Mouse (Mus musculus): ENCODE measurements at regions not wholly inside any gene's neighbourhood (a gene's known extent, or its start where the extent isn't known, plus 50 kb on each side); places are given as distances from the start of the nearest gene placed in this dataset.

DNA sequence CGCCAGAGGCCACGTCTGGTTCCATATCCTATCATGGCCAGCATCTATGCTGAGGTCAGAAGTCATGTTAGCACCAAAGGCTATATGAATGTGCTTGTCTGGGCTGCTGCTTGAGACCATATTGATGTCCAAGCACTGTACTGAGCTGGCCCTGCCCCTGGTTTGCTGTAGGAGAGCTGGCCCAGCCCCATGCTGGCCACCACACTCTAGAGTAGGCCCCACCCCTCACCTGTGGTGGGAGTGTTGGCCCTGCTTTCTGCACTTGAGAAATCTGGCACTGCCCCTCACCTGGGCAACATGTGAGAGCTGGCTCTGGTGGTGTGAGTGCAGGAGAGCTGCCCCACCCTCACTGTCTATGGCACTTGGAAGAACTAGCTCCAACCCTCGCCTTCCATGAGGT lies 210.0 kb downstream of the Lmo4 start:
- H3K4me1 ChIP-seq: no peaks in the 10 kb centered on the region
- no peak overlapping the region for H3K9ac ChIP-seq
- 80% methylated on average over 3 of the region's 3 CpGs for WGBS
- H3K27ac ChIP-seq: no peak overlapping the region
- no peaks in the 10 kb centered on the region for H3K27me3 ChIP-seq
- no peaks in the 10 kb centered on the region for H3K36me3 ChIP-seq
- no peak overlapping the region for H3K4me3 ChIP-seq
- H3K9me3 ChIP-seq: no peaks in the 10 kb centered on the region
- no peak overlapping the region for H3K4me2 ChIP-seq
- peak; percentile 52; the same call in 1 of the 2 replicates for ATAC-seq (ENCODE audit: borderline replicate concordance, extremely low read depth, low FRiP score, low TSS enrichment)

DNA sequence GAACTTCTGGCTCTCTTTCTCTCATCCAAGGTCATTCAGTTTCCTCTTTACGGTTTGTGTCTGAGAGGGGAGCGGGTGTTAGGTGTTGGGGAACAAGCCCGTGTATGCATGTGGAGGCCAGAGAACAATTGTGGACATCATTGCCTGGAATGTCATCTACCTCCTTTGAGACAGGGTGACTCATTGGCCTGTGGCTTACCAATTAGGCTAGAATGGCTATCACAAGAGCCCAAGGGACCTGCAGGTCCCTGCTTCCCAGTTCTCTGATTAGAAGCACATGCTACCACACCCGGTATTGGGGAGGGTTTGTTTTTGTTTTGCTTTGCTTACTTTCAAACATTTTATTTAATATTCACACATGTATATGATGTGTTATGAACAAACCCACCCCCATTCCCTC lies 216.0 kb downstream of the Lmo4 start:
- no peak for ATAC-seq (ENCODE audit: borderline replicate concordance, extremely low read depth, low FRiP score, low TSS enrichment)
- no peaks in the 10 kb centered on the region for H3K4me1 ChIP-seq
- no peak overlapping the region for H3K4me2 ChIP-seq
- no peak overlapping the region for H3K9ac ChIP-seq
- WGBS: 86% methylated on average over 4 of the region's 4 CpGs
- H3K9me3 ChIP-seq: no peaks in the 10 kb centered on the region
- no peaks in the 10 kb centered on the region for H3K36me3 ChIP-seq
- H3K27me3 ChIP-seq: no peaks in the 10 kb centered on the region
- H3K27ac ChIP-seq: no peak overlapping the region
- no peak overlapping the region for H3K4me3 ChIP-seq

- Histone ChIP-seq H3K4me1 (no peaks in the 10 kb centered on the region), H3K27me3 (no peaks in the 10 kb centered on the region), H3K9ac (no peak overlapping the region), H3K36me3 (no peaks in the 10 kb centered on the region), H3K27ac (no peak overlapping the region), H3K9me3 (no peaks in the 10 kb centered on the region), H3K4me2 (no peak overlapping the region), H3K4me3 (no peak overlapping the region)
- 93% methylated on average over 5 of the region's 5 CpGs for WGBS
- ATAC-seq (ENCODE audit: borderline replicate concordance, extremely low read depth, low FRiP score, low TSS enrichment): no peak
Observed at GRCm38 (mm10) chr3:143988037-143988436, 217.0 kb downstream of the Lmo4 start.

DNA sequence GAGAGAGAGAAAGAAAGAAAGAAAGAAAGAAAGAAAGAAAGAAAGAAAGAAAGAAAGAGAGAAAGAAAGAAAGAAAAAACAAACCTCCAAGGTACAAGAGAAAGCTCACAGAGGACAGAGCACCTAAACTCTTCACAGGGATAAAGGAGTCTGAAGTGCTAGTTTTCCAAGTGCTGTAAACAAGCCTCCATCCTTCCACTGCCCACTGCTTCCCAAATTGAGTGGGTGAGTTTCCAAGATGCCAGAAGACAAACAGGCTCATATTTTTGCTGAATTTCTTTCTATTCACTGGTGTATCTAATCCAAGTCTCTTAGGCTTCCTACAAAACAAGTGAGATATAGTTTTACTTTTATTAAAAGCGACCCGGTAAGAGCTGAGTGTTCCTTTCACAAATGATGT lies 218.2 kb downstream of the Lmo4 start:
- Histone ChIP-seq H3K4me1 (no peaks in the 10 kb centered on the region), H3K36me3 (no peaks in the 10 kb centered on the region), H3K27me3 (no peaks in the 10 kb centered on the region), H3K9ac (no peak overlapping the region), H3K4me3 (no peak overlapping the region), H3K27ac (no peak overlapping the region), H3K9me3 (no peaks in the 10 kb centered on the region), H3K4me2 (no peak overlapping the region)
- 91% methylated on average over 2 of the region's 2 CpGs for WGBS
- ATAC-seq (ENCODE audit: borderline replicate concordance, extremely low read depth, low FRiP score, low TSS enrichment): no peak

GRCm38 (mm10) chr3:143986200-143986506 lies 218.9 kb downstream of the Lmo4 start:
- H3K36me3 ChIP-seq: no peaks in the 10 kb centered on the region
- H3K9me3 ChIP-seq: no peaks in the 10 kb centered on the region
- H3K27me3 ChIP-seq: no peaks in the 10 kb centered on the region
- no peak for ATAC-seq (ENCODE audit: borderline replicate concordance, extremely low read depth, low FRiP score, low TSS enrichment)
- H3K4me3 ChIP-seq: no peak overlapping the region
- 83% methylated on average over 5 of the region's 5 CpGs for WGBS
- no peak overlapping the region for H3K9ac ChIP-seq
- H3K27ac ChIP-seq: no peak overlapping the region
- no peaks in the 10 kb centered on the region for H3K4me1 ChIP-seq
- H3K4me2 ChIP-seq: no peak overlapping the region

DNA sequence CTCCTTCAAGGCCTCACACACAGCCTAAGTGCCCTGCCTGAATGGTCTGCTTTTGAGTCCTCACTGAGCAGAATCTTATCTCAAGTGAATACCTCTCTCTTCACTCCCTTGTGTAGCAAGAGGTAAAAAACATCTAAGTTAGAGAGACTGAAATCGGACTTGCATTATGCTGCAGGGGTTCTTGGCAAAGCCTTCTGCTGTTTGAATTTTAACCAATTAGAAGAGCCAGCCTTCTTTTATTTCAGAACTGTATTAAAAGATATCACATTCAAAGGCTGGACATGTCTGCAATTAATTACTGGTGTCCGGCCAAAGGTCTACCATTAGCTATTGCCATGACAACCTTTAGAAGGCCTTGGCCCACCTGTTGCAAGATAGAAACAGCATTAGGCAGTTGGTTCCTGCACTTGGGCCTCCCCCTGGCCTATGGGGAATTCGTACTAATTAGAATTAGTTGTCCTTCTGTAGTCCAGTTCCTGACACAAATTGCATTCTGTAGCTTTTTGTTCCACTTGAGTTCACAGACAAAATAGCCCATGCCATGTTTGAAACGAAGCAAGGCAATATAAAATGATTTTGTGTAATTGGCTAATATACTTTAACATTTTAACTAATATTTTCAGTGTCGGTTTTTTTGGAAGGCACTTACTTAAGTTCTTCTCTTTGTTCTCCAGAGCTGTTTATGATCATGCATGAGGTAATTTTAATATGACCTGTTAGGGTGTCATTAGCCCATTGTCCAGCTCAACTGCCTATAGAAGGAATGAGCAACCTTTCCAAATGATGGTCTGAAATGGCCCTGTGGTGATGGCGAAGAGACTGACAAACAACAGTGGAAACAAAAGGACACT lies 219.4 kb downstream of the Lmo4 start:
- no peaks in the 10 kb centered on the region for H3K9me3 ChIP-seq
- ATAC-seq (ENCODE audit: borderline replicate concordance, extremely low read depth, low FRiP score, low TSS enrichment): no peak
- H3K4me1 ChIP-seq: no peaks in the 10 kb centered on the region
- no peaks in the 10 kb centered on the region for H3K36me3 ChIP-seq
- H3K4me2 ChIP-seq: no peak overlapping the region
- H3K9ac ChIP-seq: no peak overlapping the region
- no peak overlapping the region for H3K27ac ChIP-seq
- no peak overlapping the region for H3K4me3 ChIP-seq
- WGBS: 80% methylated on average over 6 of the region's 6 CpGs
- H3K27me3 ChIP-seq: no peaks in the 10 kb centered on the region

GRCm38 (mm10) chr3:143978703-143979102 lies 226.3 kb downstream of the Lmo4 start:
- no peak for ATAC-seq (ENCODE audit: borderline replicate concordance, extremely low read depth, low FRiP score, low TSS enrichment)
- 48% methylated on average over 2 of the region's 2 CpGs for WGBS
- H3K36me3 ChIP-seq: no peaks in the 10 kb centered on the region

GRCm38 (mm10) chr3:143977886-143978447 lies 227.1 kb downstream of the Lmo4 start:
- ATAC-seq (ENCODE audit: borderline replicate concordance, extremely low read depth, low FRiP score, low TSS enrichment): peak; percentile 59
- H3K9me3 ChIP-seq: no peaks in the 10 kb centered on the region
- no peaks in the 10 kb centered on the region for H3K36me3 ChIP-seq
- 47% methylated on average over 7 of the region's 7 CpGs for WGBS
- H3K4me2 ChIP-seq: no peak overlapping the region
- H3K4me1 ChIP-seq: peaks cover 9% of the 10 kb centered on the region; the same call in 1 of the 2 replicates
- H3K27me3 ChIP-seq: no peaks in the 10 kb centered on the region
- H3K27ac ChIP-seq: no peak overlapping the region
- no peak overlapping the region for H3K4me3 ChIP-seq
- H3K9ac ChIP-seq: no peak overlapping the region

More at GRCm38 (mm10) chr3:143978703-143979102, 226.3 kb downstream of the Lmo4 start:
- H3K4me3 ChIP-seq: no peak overlapping the region
- peaks cover 9% of the 10 kb centered on the region; the same call in 1 of the 2 replicates for H3K4me1 ChIP-seq
- no peak overlapping the region for H3K4me2 ChIP-seq
- H3K9me3 ChIP-seq: no peaks in the 10 kb centered on the region
- no peak overlapping the region; the same call in 1 of the 2 replicates for H3K27ac ChIP-seq
- no peaks in the 10 kb centered on the region for H3K27me3 ChIP-seq
- H3K9ac ChIP-seq: no peak overlapping the region

GRCm38 (mm10) chr3:143973582-143973981 lies 231.4 kb downstream of the Lmo4 start:
- no peak overlapping the region for H3K9ac ChIP-seq
- no peaks in the 10 kb centered on the region for H3K9me3 ChIP-seq
- H3K4me2 ChIP-seq: no peak overlapping the region
- no peak for ATAC-seq (ENCODE audit: borderline replicate concordance, extremely low read depth, low FRiP score, low TSS enrichment)
- peaks cover 1% of the 10 kb centered on the region; the same call in 1 of the 2 replicates for H3K4me1 ChIP-seq
- 69% methylated on average over 9 of the region's 9 CpGs for WGBS
- H3K36me3 ChIP-seq: no peaks in the 10 kb centered on the region
- H3K4me3 ChIP-seq: no peak overlapping the region
- H3K27me3 ChIP-seq: no peaks in the 10 kb centered on the region
- no peak overlapping the region for H3K27ac ChIP-seq

DNA sequence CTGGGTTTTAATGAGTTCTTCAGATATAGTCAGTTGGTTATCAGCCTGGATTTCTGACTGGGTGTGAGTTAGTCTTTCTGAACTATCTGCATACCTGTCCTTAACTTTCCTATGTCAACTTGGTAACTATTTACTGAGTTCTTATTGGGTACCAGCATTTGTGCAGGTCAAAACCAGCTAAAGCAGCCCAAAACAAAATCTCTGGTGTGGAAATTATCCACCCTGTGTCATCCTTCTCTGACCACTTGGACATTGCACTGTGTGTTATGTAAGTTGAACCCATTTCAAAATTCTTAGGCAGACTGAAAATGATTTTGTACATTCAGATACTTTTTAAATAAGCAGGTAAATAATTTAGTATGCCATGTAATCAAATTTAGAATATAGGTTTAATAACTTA lies 232.7 kb downstream of the Lmo4 start:
- Histone ChIP-seq H3K9ac (no peak overlapping the region), H3K4me3 (no peak overlapping the region), H3K27ac (no peak overlapping the region), H3K9me3 (no peaks in the 10 kb centered on the region), H3K36me3 (no peaks in the 10 kb centered on the region), H3K4me1 (no peaks in the 10 kb centered on the region; the same call in 1 of the 2 replicates), H3K27me3 (no peaks in the 10 kb centered on the region), H3K4me2 (no peak overlapping the region)
- ATAC-seq (ENCODE audit: borderline replicate concordance, extremely low read depth, low FRiP score, low TSS enrichment): no peak

DNA sequence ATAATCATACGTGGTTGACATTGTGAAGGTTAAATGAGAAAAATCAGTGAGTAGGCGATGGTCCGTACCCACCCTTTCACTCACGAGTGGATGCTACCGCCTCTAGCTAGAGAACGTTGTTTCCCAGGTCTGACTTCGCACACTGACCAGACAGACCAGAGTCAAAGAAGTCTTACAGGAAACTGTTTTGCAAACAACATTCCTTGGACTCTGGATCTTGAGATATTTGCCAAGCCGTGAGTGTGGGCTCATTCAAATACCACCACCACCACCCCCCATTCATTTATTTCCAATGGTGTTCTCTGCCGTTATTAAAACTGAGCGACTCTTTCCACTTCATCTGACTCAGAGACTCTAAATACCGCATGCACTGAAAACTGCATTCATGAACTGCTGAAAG lies 234.2 kb downstream of the Lmo4 start:
- no peak overlapping the region for H3K27ac ChIP-seq
- WGBS: 52% methylated on average over 11 of the region's 11 CpGs

DNA sequence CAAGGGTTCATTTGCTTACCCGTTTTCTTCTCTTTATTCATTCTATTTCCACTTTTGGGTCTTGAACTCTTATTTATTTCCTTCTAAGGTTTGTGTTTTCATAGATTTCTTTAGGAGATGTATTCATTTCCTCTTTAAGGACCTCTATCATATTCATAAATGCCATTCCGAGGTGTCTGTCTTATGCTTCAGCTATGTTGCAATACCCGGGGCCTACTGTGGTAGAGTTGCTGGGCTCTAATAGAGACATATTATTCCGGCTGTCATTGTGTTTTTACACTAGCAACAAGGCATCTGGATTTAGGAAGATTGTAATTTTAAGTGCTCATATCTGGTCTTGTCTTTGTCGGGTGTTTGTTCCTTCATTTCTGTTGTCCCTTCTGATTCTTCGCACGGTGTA lies 249.5 kb downstream of the Lmo4 start:
- H3K9ac ChIP-seq: no peak overlapping the region
- ATAC-seq (ENCODE audit: borderline replicate concordance, extremely low read depth, low FRiP score, low TSS enrichment): no peak
- 91% methylated on average over 7 of the region's 7 CpGs for WGBS
- H3K4me3 ChIP-seq: no peak overlapping the region
- H3K27ac ChIP-seq: no peak overlapping the region
- no peaks in the 10 kb centered on the region for H3K27me3 ChIP-seq
- no peaks in the 10 kb centered on the region for H3K4me1 ChIP-seq
- H3K4me2 ChIP-seq: no peak overlapping the region
- H3K9me3 ChIP-seq: no peaks in the 10 kb centered on the region
- H3K36me3 ChIP-seq: no peaks in the 10 kb centered on the region

More for the DNA sequence above, 234.2 kb downstream of the Lmo4 start:
- Histone ChIP-seq H3K4me3 (no peak overlapping the region), H3K36me3 (no peaks in the 10 kb centered on the region), H3K9me3 (no peaks in the 10 kb centered on the region), H3K4me1 (no peaks in the 10 kb centered on the region), H3K27me3 (no peaks in the 10 kb centered on the region), H3K4me2 (no peak overlapping the region), H3K9ac (no peak overlapping the region)
- ATAC-seq (ENCODE audit: borderline replicate concordance, extremely low read depth, low FRiP score, low TSS enrichment): no peak
